Mouse (Mus musculus): ENCODE results near the gene Atg2b.

Gene Atg2b

GRCm38 (mm10) chr12:105685001-105685691 is at the start of gene Atg2b:
TSS of gene Atg2b (minus strand) at chr12:105685211.
- DNase-seq (ENCODE audit: low spot score), result peak; percentile 96

GRCm38 (mm10) chr12:105733370-105734159 is 48.6 kb upstream of the Atg2b start:
- DNase-seq (ENCODE audit: low spot score), result no peak

GRCm38 (mm10) chr12:105730851-105731460 is 45.9 kb upstream of the Atg2b start:
- DNase-seq (ENCODE audit: low spot score), result no peak

GRCm38 (mm10) chr12:105727964-105728363 is 43.0 kb upstream of the Atg2b start:
- peak; percentile 14 for DNase-seq (ENCODE audit: low spot score)

GRCm38 (mm10) chr12:105727268-105727667 is 42.3 kb upstream of the Atg2b start:
- DNase-seq (ENCODE audit: low spot score), result no peak

GRCm38 (mm10) chr12:105725736-105726135 is 40.7 kb upstream of the Atg2b start:
- no peak for DNase-seq (ENCODE audit: low spot score)

- no peak for DNase-seq (ENCODE audit: low spot score)
These were observed 39.6 kb upstream of the Atg2b start for GRCm38 (mm10) chr12:105724616-105725015.

- peak; percentile 33 for DNase-seq (ENCODE audit: low spot score)
These were observed 37.6 kb upstream of the Atg2b start for GRCm38 (mm10) chr12:105722657-105723056.

- no peak for DNase-seq (ENCODE audit: low spot score)
These were observed 36.6 kb upstream of the Atg2b start for GRCm38 (mm10) chr12:105721452-105722132.

- no peak for DNase-seq (ENCODE audit: low spot score)
These were observed 35.2 kb upstream of the Atg2b start for GRCm38 (mm10) chr12:105720196-105720595.

- no peak for DNase-seq (ENCODE audit: low spot score)
These were observed 33.6 kb upstream of the Atg2b start for GRCm38 (mm10) chr12:105718616-105719015.

- peak; percentile 71 for DNase-seq (ENCODE audit: low spot score)
These were observed 20.9 kb upstream of the Atg2b start, which contains the start of gene Ak7 for GRCm38 (mm10) chr12:105705799-105706487. TSS of gene Ak7 (plus strand) at chr12:105705976.

- DNase-seq (ENCODE audit: low spot score), result no peak
These were observed 15.4 kb upstream of the Atg2b start for GRCm38 (mm10) chr12:105700433-105700832.

GRCm38 (mm10) chr12:105697104-105697780 is 12.2 kb upstream of the Atg2b start:
- no peak for DNase-seq (ENCODE audit: low spot score)

GRCm38 (mm10) chr12:105695848-105696247 is 10.8 kb upstream of the Atg2b start:
- no peak for DNase-seq (ENCODE audit: low spot score)

- no peak for DNase-seq (ENCODE audit: low spot score)
These were observed 9.0 kb upstream of the Atg2b start for GRCm38 (mm10) chr12:105694021-105694420.

GRCm38 (mm10) chr12:105689435-105689834 is 4.4 kb upstream of the Atg2b start:
- no peak for DNase-seq (ENCODE audit: low spot score)

- DNase-seq (ENCODE audit: low spot score), result peak; percentile 8
These were observed 3.5 kb upstream of the Atg2b start for GRCm38 (mm10) chr12:105688546-105688945.

GRCm38 (mm10) chr12:105687416-105687815 is 2.4 kb upstream of the Atg2b start:
- DNase-seq (ENCODE audit: low spot score), result no peak

- peak; percentile 2 for DNase-seq (ENCODE audit: low spot score)
These were observed 1.8 kb upstream of the Atg2b start for GRCm38 (mm10) chr12:105686791-105687190.

Data from lung, postnatal 25 days (tissue).